Mouse (Mus musculus) brain, embryonic 14.5 days (tissue): ENCODE data around the gene Ankrd33.

ENCODE experiments used
- CTCF ChIP-seq: fragments of 200-500 bp; IDR thresholded peaks from 2 replicates; pipeline ENCODE4 v1.5.1; 2012; ENCODE audit warnings: inconsistent platforms, mild to moderate bottlenecking, moderate library complexity, borderline replicate concordance; ENCODE audit not compliant: insufficient read depth, insufficient read length; ENCODE audit errors: extremely low read depth
- POLR2A ChIP-seq: fragments of 200-500 bp; IDR thresholded peaks from 2 replicates; pipeline ENCODE4 v1.6.1; 2012; ENCODE audit warnings: mild to moderate bottlenecking, inconsistent platforms, borderline replicate concordance; ENCODE audit not compliant: poor library complexity, insufficient read depth, insufficient read length, severe bottlenecking; ENCODE audit errors: extremely low read depth

DNA sequence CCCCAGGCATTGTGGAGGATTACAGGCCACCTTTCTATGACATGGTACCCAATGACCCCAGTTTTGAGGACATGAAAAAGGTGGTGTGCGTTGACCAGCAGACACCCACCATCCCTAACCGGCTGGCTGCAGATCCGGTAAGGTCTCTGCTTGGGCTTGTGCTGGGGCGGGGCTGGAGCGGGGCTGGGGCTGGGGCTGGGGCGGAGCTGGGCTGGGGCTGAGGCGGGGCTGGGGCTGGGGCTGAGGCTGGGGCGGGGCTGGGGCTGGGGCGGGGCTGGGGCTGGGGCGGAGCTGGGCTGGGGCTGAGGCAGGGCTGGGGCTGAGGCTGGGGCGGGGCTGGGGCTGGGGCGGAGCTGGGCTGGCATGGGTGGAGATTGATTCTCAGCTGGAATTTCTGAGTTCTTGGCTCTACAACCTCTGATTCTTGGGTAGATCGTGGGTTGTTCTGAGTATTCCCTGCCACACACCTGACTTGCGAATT, 25.5 kb downstream of the Ankrd33 start:
- no peak for TF ChIP-seq CTCF
- TF ChIP-seq POLR2A: no peak
